Mouse (Mus musculus) liver, embryonic 16.5 days (tissue): ENCODE measurements around the gene Lysmd4. TPM values are rescaled to one million over a fixed set of nuclear protein-coding genes. Genes with fewer than 3 reads are reported as not detected.

Experiments used
- ATAC-seq: fragments of 200-750 bp; cut with Nextera tagmentation; 2 replicates; pipeline ENCODE4 v1.8.0; 2017; ENCODE audit warnings: low read depth, mild to moderate bottlenecking, moderate number of reproducible peaks, moderate library complexity
- H3K27ac ChIP-seq: fragments of 300-500 bp; sonication (generic); 2 replicates; pipeline ENCODE4 v1.5.1; 2014; ENCODE audit warnings: mild to moderate bottlenecking, low read length
- H3K27me3 ChIP-seq: fragments of 300-500 bp; sonication (generic); 2 replicates; pipeline ENCODE4 v1.6.1; 2014; ENCODE audit warnings: low read depth, low read length, mixed read lengths; ENCODE audit not compliant: control insufficient read depth, insufficient read depth
- H3K36me3 ChIP-seq: fragments of 300-500 bp; sonication (generic); 2 replicates; pipeline ENCODE4 v1.6.1; 2014; ENCODE audit warnings: mild to moderate bottlenecking; ENCODE audit not compliant: control insufficient read depth, insufficient read depth
- H3K4me1 ChIP-seq: fragments of 300-500 bp; sonication (generic); 2 replicates; pipeline ENCODE4 v1.6.1; 2014; ENCODE audit warnings: low read depth, low read length, mixed read lengths; ENCODE audit not compliant: control insufficient read depth
- H3K4me2 ChIP-seq: fragments of 300-500 bp; sonication (generic); 2 replicates; pipeline ENCODE4 v1.6.1; 2014; ENCODE audit warnings: low read depth, low read length, mixed read lengths
- H3K4me3 ChIP-seq: fragments of 300-500 bp; sonication (generic); 2 replicates; pipeline ENCODE4 v1.5.1; 2014; ENCODE audit warnings: low read depth, mild to moderate bottlenecking, low read length
- H3K9ac ChIP-seq: fragments of 300-500 bp; sonication (generic); 2 replicates; pipeline ENCODE4 v1.6.1; 2014; ENCODE audit warnings: low read depth, low read length
- H3K9me3 ChIP-seq: fragments of 300-500 bp; sonication (generic); replicated peaks from 2 replicates; pipeline ENCODE4 v1.6.1; 2016; ENCODE audit warnings: low read length; ENCODE audit not compliant: control insufficient read depth
- WGBS: fragments of 180-500 bp; shearing (Covaris S2); extraction: QIAGEN DNeasy Blood & Tissue Kit; methylation state at CpG from one replicate; pipeline ENCODE4 v1.1.7; 2014; ENCODE audit not compliant: insufficient replicate concordance; 5-methylcytosine and 5-hydroxymethylcytosine counted together
- polyA plus RNA-seq: library from polyadenylated mRNA; unstranded; fragments of >200 nt; fragmentation: Nextera tagmentation; extraction: Ambion mirVana; gene quantifications from 2 replicates; pipeline ENCODE4 v1.2.1, GENCODE M21; 2015

The Lysmd4 gene
- polyA plus RNA-seq, 1 experiment from 2014 or later, result 3.9 TPM

DNA sequence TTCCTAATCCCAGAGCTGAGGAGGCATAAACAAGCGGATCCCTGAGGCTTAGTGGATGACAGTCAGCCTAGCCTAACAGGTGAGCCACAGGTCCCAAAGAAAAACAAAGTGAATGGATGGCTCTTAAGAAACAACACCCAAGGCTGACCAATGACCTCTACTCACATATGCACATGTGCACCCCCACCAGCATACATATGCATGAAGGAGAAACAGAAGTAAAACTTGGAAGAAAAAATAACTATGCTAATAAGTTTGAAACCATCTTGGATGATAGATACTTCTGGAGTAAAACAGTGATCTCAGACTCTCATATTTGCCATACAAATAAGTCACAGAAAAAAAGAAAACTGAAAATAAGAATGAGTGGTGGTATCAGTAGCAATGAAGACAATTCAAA is 122.1 kb downstream of the Lysmd4 start:
- no peaks in the 10 kb centered on the region for H3K27me3 ChIP-seq

DNA sequence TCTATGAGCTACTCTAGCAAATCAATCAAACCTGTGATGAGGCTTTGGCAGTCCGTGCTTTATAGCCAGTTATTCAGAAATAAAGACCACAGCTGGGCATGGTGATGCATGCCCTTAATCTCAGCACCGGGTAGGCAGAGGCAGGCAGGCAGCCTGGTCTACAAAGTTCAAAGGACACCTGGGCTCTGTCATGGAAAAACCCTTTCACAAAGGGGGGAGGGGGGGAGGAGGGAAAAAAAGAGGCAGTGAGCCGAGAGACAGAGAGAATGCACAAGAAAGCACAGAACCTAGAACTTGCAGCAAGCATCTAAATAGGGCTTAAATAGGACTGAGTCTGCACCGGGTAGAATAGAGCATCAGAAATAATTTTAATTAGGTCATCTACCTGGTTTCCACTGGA is 130.6 kb downstream of the Lysmd4 start:
- Histone ChIP-seq H3K36me3 (no peaks in the 10 kb centered on the region), H3K4me1 (no peaks in the 10 kb centered on the region; the same call in 1 of the 2 replicates), H3K27ac (no peak overlapping the region), H3K27me3 (no peaks in the 10 kb centered on the region), H3K9ac (no peak overlapping the region), H3K9me3 (no peaks in the 10 kb centered on the region), H3K4me2 (no peak overlapping the region), H3K4me3 (no peak overlapping the region)
- ATAC-seq, result no peak
- WGBS, result 63% methylated on average over 4 of the region's 4 CpGs

More for the DNA sequence above, 122.1 kb downstream of the Lysmd4 start:
- Histone ChIP-seq H3K27ac (no peak overlapping the region), H3K9ac (no peak overlapping the region), H3K9me3 (no peaks in the 10 kb centered on the region), H3K4me3 (no peak overlapping the region), H3K4me2 (no peak overlapping the region), H3K36me3 (no peaks in the 10 kb centered on the region), H3K4me1 (no peaks in the 10 kb centered on the region)
- ATAC-seq, result no peak
- WGBS, result 73% methylated on average over 1 of the region's 1 CpGs

DNA sequence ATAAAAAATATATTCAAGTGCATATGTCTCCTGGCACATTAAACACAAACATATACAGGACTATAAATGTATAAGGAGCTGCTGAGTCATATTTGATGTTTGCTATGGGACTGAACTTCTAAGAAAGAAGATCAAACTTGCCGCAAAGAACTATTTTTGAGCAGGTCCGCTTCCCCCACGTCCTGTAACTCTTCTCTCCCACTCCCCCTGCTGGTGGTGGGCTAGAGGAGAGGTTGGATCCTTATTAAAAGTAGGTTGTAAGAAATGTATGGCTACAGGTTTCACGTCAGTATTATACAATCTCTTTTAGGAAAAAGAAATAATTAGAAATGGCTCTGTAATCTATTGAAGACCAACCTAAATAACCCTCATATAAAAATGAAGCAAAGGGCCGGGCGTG is 131.3 kb downstream of the Lysmd4 start:
- WGBS, result 56% methylated on average over 6 of the region's 6 CpGs
- no peaks in the 10 kb centered on the region; the same call in 1 of the 2 replicates for H3K4me1 ChIP-seq
- H3K9ac ChIP-seq, result no peak overlapping the region
- H3K36me3 ChIP-seq, result no peaks in the 10 kb centered on the region
- ATAC-seq, result no peak
- no peaks in the 10 kb centered on the region for H3K9me3 ChIP-seq
- no peak overlapping the region for H3K27ac ChIP-seq
- H3K4me2 ChIP-seq, result no peak overlapping the region
- no peaks in the 10 kb centered on the region for H3K27me3 ChIP-seq
- H3K4me3 ChIP-seq, result no peak overlapping the region

DNA sequence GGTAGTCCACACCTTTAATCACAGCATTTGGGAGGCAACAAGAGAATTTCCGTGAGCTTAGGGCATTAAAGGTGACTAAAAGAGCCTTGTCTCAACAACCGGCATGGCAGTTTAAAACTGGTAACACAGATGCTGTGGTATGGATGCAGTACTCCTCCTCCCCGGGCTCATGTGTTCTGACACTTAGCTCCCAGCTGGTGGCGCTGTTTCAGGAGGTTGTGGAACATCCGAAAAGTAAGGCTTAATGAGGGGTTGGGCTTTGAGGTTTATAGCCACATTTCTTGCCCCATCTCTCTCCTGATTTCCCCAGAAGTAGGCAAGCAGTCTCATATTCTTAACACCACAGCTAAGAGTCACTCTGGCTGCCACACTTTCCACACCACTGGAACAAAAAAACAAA is 133.5 kb downstream of the Lysmd4 start:
- H3K4me1 ChIP-seq, result no peaks in the 10 kb centered on the region; the same call in 1 of the 2 replicates
- H3K9me3 ChIP-seq, result no peaks in the 10 kb centered on the region
- no peak overlapping the region for H3K27ac ChIP-seq
- H3K27me3 ChIP-seq, result no peaks in the 10 kb centered on the region
- H3K9ac ChIP-seq, result no peak overlapping the region
- H3K36me3 ChIP-seq, result no peaks in the 10 kb centered on the region
- no peak overlapping the region for H3K4me3 ChIP-seq
- ATAC-seq, result no peak
- no peak overlapping the region for H3K4me2 ChIP-seq
- 77% methylated on average over 5 of the region's 5 CpGs for WGBS

Other genes with a start within 250 kb of the Lysmd4 start
- gene Mef2a, start 150.3 kb downstream of the Lysmd4 start, polyA plus RNA-seq, result 11.4 and 12.0 TPM in 2 replicates